Mouse (Mus musculus) CH12.LX (cell line): ENCODE data around the gene Als2cl.

ENCODE experiments used
- CHD2 ChIP-seq: IDR thresholded peaks from 2 replicates; pipeline ENCODE4 v1.6.1; 2011; ENCODE audit warnings: low read length, improper control_type of control experiment
- CTCF ChIP-seq, 2 experiments: IDR thresholded peaks in 1 of 2; conservative IDR thresholded peaks in 1 of 2; 2 replicates each; pipeline ENCODE4 v1.5.1; 2011 to 2012; ENCODE audit warnings: low read depth in 2 of 2, low read length in 2 of 2, improper control_type of control experiment in 1 of 2, inconsistent platforms in 1 of 2, mild to moderate bottlenecking in 1 of 2, moderate library complexity in 1 of 2
- EP300 ChIP-seq: IDR thresholded peaks from 2 replicates; pipeline ENCODE4 v1.6.1; 2011; ENCODE audit warnings: low read length, improper control_type of control experiment
- MEF2A ChIP-seq: IDR thresholded peaks from 2 replicates; pipeline ENCODE4 v1.6.1; 2014; ENCODE audit warnings: low read depth, mild to moderate bottlenecking, inconsistent platforms, low read length, improper control_type of control experiment, borderline replicate concordance
- NELFE ChIP-seq: IDR thresholded peaks from 2 replicates; pipeline ENCODE4 v1.6.1; 2011; ENCODE audit warnings: low read depth, low read length, improper control_type of control experiment
- POLR2A ChIP-seq: IDR thresholded peaks from 2 replicates; pipeline ENCODE4 v1.6.1; 2011; ENCODE audit warnings: low read depth, mild to moderate bottlenecking, improper control_type of control experiment, low read length
- SIN3A ChIP-seq: IDR thresholded peaks from 2 replicates; pipeline ENCODE4 v1.6.1; 2012; ENCODE audit warnings: low read length, improper control_type of control experiment, inconsistent platforms
- UBTF ChIP-seq: IDR thresholded peaks from 2 replicates; pipeline ENCODE4 v1.6.1; 2012; ENCODE audit warnings: low read depth, mild to moderate bottlenecking, inconsistent platforms, low read length, improper control_type of control experiment, moderate library complexity

- TF ChIP-seq CHD2 (no peak), CTCF (conservative IDR thresholded peaks at IDR 0.05 in 1 of 2, IDR thresholded peaks at IDR 0.05 in 1 of 2; ENCODE audit: low read depth in 2 of 2, low read length in 2 of 2) (no peak), UBTF (no peak), POLR2A (no peak), NELFE (no peak), MEF2A (no peak), SIN3A (no peak), EP300 (no peak)
Observed at GRCm38 (mm10) chr9:110945926-110946325, 66.3 kb downstream of the Als2cl start, which contains the start of gene Tdgf1.
